Mouse (Mus musculus): ENCODE results near the gene Gm9999. TPM values are rescaled to one million over a fixed set of nuclear protein-coding genes. Genes with fewer than 3 reads are reported as not detected.
"Not testable (repeated sequence)": the region's sequence is repeated elsewhere in the genome, so short reads cannot be mapped to it uniquely, and the experiment has no call there.

Gene Gm9999
- polyA plus RNA-seq, 1 experiment = not detected

GRCm38 (mm10) chr7:47022482-47022881 is 39.1 kb downstream of the Gm9999 start:
- 0 out of 2 replicates have a peak, but pooled peaks cover 5% of the 10 kb centered on the region for H3K4me1 ChIP-seq (ENCODE audit: control insufficient read depth, insufficient read depth, low read length)
- no peak for TF ChIP-seq POLR2A (IDR thresholded peaks at IDR 0.05; ENCODE audit: borderline replicate concordance, insufficient read depth, low read length)
- TF ChIP-seq CTCF (IDR thresholded peaks at IDR 0.05; ENCODE audit: borderline replicate concordance, insufficient read depth, low read depth, low read length) = no peak
- no peak for DNase-seq
- no peak overlapping the region for H3K4me3 ChIP-seq (replicated peaks; ENCODE audit: insufficient read depth, low read depth, low read length)
- no peak overlapping the region for H3K27ac ChIP-seq (ENCODE audit: insufficient read depth, low read length)
- 65% methylated on average over 8 of the region's 8 CpGs for WGBS
- no peaks in the 10 kb centered on the region for H3K27me3 ChIP-seq (ENCODE audit: control insufficient read depth, insufficient read depth, low read length)

- TF ChIP-seq POLR2A (IDR thresholded peaks at IDR 0.05; ENCODE audit: borderline replicate concordance, insufficient read depth, low read length) (no peak), CTCF (IDR thresholded peaks at IDR 0.05; ENCODE audit: borderline replicate concordance, insufficient read depth, low read depth, low read length) (peak; percentile 89)
- Histone ChIP-seq H3K27me3 (ENCODE audit: control insufficient read depth, insufficient read depth, low read length) (no peaks in the 10 kb centered on the region), H3K4me1 (ENCODE audit: control insufficient read depth, insufficient read depth, low read length) (0 out of 2 replicates have a peak, but pooled peaks cover 5% of the 10 kb centered on the region), H3K27ac (ENCODE audit: insufficient read depth, low read length) (no peak overlapping the region), H3K4me3 (replicated peaks; ENCODE audit: insufficient read depth, low read depth, low read length) (no peak overlapping the region)
- DNase-seq = peak; percentile 66 to 82
- 17% methylated on average over 6 of the region's 6 CpGs for WGBS
Measured at GRCm38 (mm10) chr7:47023530-47023929, 40.1 kb downstream of the Gm9999 start.

GRCm38 (mm10) chr7:47024454-47024853 is 41.1 kb downstream of the Gm9999 start:
- 0 out of 2 replicates have a peak, but pooled peaks cover 4% of the 10 kb centered on the region for H3K4me1 ChIP-seq (ENCODE audit: control insufficient read depth, insufficient read depth, low read length)
- WGBS = 87% methylated on average over 7 of the region's 7 CpGs
- no peak for DNase-seq
- TF ChIP-seq POLR2A (IDR thresholded peaks at IDR 0.05; ENCODE audit: borderline replicate concordance, insufficient read depth, low read length) = no peak
- TF ChIP-seq CTCF (IDR thresholded peaks at IDR 0.05; ENCODE audit: borderline replicate concordance, insufficient read depth, low read depth, low read length) = no peak
- H3K27ac ChIP-seq (ENCODE audit: insufficient read depth, low read length) = no peak overlapping the region
- H3K27me3 ChIP-seq (ENCODE audit: control insufficient read depth, insufficient read depth, low read length) = no peaks in the 10 kb centered on the region
- no peak overlapping the region for H3K4me3 ChIP-seq (replicated peaks; ENCODE audit: insufficient read depth, low read depth, low read length)

- Histone ChIP-seq H3K27ac (ENCODE audit: insufficient read depth, low read length) (no peak overlapping the region), H3K4me3 (replicated peaks; ENCODE audit: insufficient read depth, low read depth, low read length) (no peak overlapping the region), H3K4me1 (ENCODE audit: control insufficient read depth, insufficient read depth, low read length) (no peaks in the 10 kb centered on the region), H3K27me3 (ENCODE audit: control insufficient read depth, insufficient read depth, low read length) (no peaks in the 10 kb centered on the region)
- WGBS = 45% methylated on average over 9 of the region's 9 CpGs
- DNase-seq = no peak
- TF ChIP-seq POLR2A (IDR thresholded peaks at IDR 0.05; ENCODE audit: borderline replicate concordance, insufficient read depth, low read length) = no peak
- TF ChIP-seq CTCF (IDR thresholded peaks at IDR 0.05; ENCODE audit: borderline replicate concordance, insufficient read depth, low read depth, low read length) = no peak
Measured at GRCm38 (mm10) chr7:47025429-47025828, 42.0 kb downstream of the Gm9999 start.

- not testable (repeated sequence) for DNase-seq; H3K4me3 ChIP-seq (replicated peaks; ENCODE audit: insufficient read depth, low read depth, low read length); H3K27me3 ChIP-seq (ENCODE audit: control insufficient read depth, insufficient read depth, low read length); H3K27ac ChIP-seq (ENCODE audit: insufficient read depth, low read length); H3K4me1 ChIP-seq (ENCODE audit: control insufficient read depth, insufficient read depth, low read length)
- WGBS = 87% methylated on average over 3 of the region's 3 CpGs
Measured at GRCm38 (mm10) chr7:47026899-47027298, 43.5 kb downstream of the Gm9999 start.

GRCm38 (mm10) chr7:47027520-47027919 is 44.1 kb downstream of the Gm9999 start:
- TF ChIP-seq POLR2A (IDR thresholded peaks at IDR 0.05; ENCODE audit: borderline replicate concordance, insufficient read depth, low read length) (no peak), CTCF (IDR thresholded peaks at IDR 0.05; ENCODE audit: borderline replicate concordance, insufficient read depth, low read depth, low read length) (no peak)
- H3K4me1 ChIP-seq (ENCODE audit: control insufficient read depth, insufficient read depth, low read length) = no peaks in the 10 kb centered on the region
- WGBS = 72% methylated on average over 1 of the region's 1 CpGs
- H3K4me3 ChIP-seq (replicated peaks; ENCODE audit: insufficient read depth, low read depth, low read length) = no peak overlapping the region
- DNase-seq = no peak
- H3K27me3 ChIP-seq (ENCODE audit: control insufficient read depth, insufficient read depth, low read length) = no peaks in the 10 kb centered on the region
- H3K27ac ChIP-seq (ENCODE audit: insufficient read depth, low read length) = no peak overlapping the region

- WGBS = 83% methylated on average over 9 of the region's 9 CpGs
- no peak for DNase-seq
- Histone ChIP-seq H3K27ac (ENCODE audit: insufficient read depth, low read length) (no peak overlapping the region), H3K27me3 (ENCODE audit: control insufficient read depth, insufficient read depth, low read length) (no peaks in the 10 kb centered on the region), H3K4me1 (ENCODE audit: control insufficient read depth, insufficient read depth, low read length) (no peaks in the 10 kb centered on the region), H3K4me3 (replicated peaks; ENCODE audit: insufficient read depth, low read depth, low read length) (no peak overlapping the region)
- TF ChIP-seq POLR2A (IDR thresholded peaks at IDR 0.05; ENCODE audit: borderline replicate concordance, insufficient read depth, low read length) (no peak), CTCF (IDR thresholded peaks at IDR 0.05; ENCODE audit: borderline replicate concordance, insufficient read depth, low read depth, low read length) (no peak)
Measured at GRCm38 (mm10) chr7:47030517-47031193, 47.3 kb downstream of the Gm9999 start.

GRCm38 (mm10) chr7:47031371-47031770 is 48.0 kb downstream of the Gm9999 start:
- Histone ChIP-seq H3K4me3 (replicated peaks; ENCODE audit: insufficient read depth, low read depth, low read length) (no peak overlapping the region), H3K4me1 (ENCODE audit: control insufficient read depth, insufficient read depth, low read length) (no peaks in the 10 kb centered on the region), H3K27ac (ENCODE audit: insufficient read depth, low read length) (no peak overlapping the region), H3K27me3 (ENCODE audit: control insufficient read depth, insufficient read depth, low read length) (no peaks in the 10 kb centered on the region)
- no peak for DNase-seq
- WGBS = 82% methylated on average over 4 of the region's 4 CpGs
- no peak for TF ChIP-seq CTCF (IDR thresholded peaks at IDR 0.05; ENCODE audit: borderline replicate concordance, insufficient read depth, low read depth, low read length)
- TF ChIP-seq POLR2A (IDR thresholded peaks at IDR 0.05; ENCODE audit: borderline replicate concordance, insufficient read depth, low read length) = no peak
